Mouse (Mus musculus): ENCODE data around the gene Bloc1s1. TPM values are rescaled to one million over a fixed set of nuclear protein-coding genes. Genes with fewer than 3 reads are reported as not detected.
A peak's percentile ranks its signal among the peaks of the same experiment; 100 is the strongest.

Gene Bloc1s1
- polyA plus RNA-seq, 1 experiment: 125 TPM

DNA sequence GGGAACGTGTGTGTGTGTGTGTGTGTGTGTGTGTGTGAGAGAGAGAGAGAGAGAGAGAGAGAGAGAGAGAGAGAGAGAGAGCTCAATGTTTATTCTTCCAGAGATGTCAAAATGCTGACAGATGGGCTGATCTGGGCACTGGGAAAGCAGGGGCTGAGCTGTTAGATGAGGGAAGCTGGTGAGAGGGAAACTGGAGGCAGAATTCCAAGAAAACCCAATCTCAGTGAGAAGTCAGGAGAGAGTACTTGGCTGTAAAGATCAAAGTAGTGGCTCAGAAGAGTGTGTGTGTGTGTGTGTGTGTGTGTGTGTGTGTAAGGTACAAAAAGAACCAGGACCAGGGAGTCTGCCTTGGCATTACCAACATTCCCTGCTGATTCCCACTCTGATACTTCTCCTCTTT is 26.3 kb downstream of the Bloc1s1 start:
- Histone ChIP-seq H3K4me3 (ENCODE audit: insufficient read depth, low read length) (no peak overlapping the region), H3K27ac (ENCODE audit: insufficient read depth, low read depth, low read length) (no peak overlapping the region), H3K4me1 (ENCODE audit: control insufficient read depth, insufficient read depth, low read length) (peaks cover 26% of the 10 kb centered on the region)
- TF ChIP-seq CTCF (IDR thresholded peaks at IDR 0.05; ENCODE audit: low read depth, low read length) (no peak), POLR2A (IDR thresholded peaks at IDR 0.05; ENCODE audit: borderline replicate concordance, low read depth, low read length) (no peak)

DNA sequence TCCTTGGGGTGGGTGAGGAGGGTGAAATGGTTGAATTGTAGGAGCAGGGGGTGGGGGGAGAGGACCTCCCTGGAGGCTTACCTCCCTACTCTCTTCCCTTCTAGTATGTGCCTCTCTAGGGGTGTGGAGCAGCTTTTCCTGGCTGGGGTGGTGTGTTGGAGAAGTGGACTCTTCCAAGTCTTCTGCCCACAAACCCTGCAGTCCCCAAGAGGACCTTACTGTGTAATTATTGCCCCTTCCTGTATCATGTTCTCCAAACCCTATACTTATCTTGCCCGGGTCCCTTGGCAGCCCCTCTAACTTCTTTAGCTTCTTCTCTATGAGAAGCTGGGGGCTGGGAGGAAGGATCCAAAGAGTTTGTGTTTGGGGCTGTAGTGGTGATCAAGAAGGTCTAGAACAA is 27.0 kb downstream of the Bloc1s1 start:
- Histone ChIP-seq H3K4me1 (ENCODE audit: control insufficient read depth, insufficient read depth, low read length) (peaks cover 25% of the 10 kb centered on the region), H3K4me3 (ENCODE audit: insufficient read depth, low read length) (no peak overlapping the region), H3K27ac (ENCODE audit: insufficient read depth, low read depth, low read length) (no peak overlapping the region)

DNA sequence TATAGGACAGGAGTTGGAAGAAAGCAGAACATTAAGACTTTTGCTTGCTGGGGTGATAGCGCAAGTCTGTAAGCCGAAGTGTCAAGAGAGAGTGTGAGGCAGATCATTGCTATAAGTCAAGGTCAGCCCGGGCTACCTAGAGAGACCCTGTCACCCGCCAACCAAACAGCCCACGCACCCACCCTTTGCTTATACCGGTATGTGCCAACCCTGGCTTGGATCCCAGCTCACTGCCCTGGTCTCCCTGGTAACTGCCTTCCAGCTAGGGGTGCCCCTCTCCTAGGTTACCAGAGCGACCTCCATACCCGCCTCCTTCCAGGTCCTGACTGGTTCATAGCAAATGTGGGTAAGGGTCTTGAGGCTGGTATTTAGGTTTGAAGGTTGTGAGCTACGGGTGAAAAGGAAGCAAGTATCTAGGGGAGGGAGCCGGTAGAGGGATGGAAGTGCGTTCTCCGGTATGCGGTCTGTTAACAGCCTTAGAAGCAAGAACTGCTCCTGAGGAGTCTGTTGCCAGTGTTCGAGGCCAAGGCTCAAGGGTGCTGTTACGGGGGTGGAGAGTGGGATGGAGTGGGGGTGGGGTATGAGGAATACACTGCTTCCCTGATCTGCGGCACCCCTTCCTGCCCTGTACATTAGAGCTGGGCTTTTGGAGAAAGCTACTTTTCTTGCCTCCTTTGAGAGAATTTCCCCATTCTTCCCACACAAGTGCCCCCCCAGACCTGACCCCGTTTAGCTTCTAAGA is 27.7 kb downstream of the Bloc1s1 start:
- no peak overlapping the region for H3K4me3 ChIP-seq (ENCODE audit: insufficient read depth, low read length)
- H3K4me1 ChIP-seq (ENCODE audit: control insufficient read depth, insufficient read depth, low read length): peaks cover 20% of the 10 kb centered on the region
- H3K27ac ChIP-seq (ENCODE audit: insufficient read depth, low read depth, low read length): no peak overlapping the region
- TF ChIP-seq CTCF (IDR thresholded peaks at IDR 0.05; ENCODE audit: low read depth, low read length): no peak

More for the DNA sequence above, 27.0 kb downstream of the Bloc1s1 start:
- TF ChIP-seq POLR2A (IDR thresholded peaks at IDR 0.05; ENCODE audit: borderline replicate concordance, low read depth, low read length) (no peak), CTCF (IDR thresholded peaks at IDR 0.05; ENCODE audit: low read depth, low read length) (no peak)

DNA sequence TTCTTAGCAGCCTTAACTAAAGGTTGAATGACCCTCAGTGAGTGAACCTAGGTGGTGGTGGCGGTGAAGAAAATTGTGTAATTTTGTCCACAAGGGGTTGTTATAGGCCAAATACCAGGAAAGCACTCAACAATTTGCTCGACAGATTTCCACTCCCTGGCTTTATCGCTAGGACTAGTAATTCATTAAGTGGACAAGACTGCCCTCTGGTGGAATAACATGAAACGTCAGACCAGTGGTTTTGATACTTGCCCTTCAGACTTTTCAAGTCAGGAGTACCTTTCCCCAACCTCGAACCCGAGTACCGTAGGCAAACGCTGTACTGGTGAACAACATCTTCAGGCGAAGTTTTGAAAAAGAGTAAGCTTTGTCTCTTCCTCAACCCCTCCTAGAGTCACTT is 28.4 kb downstream of the Bloc1s1 start:
- H3K4me1 ChIP-seq (ENCODE audit: control insufficient read depth, insufficient read depth, low read length): peaks cover 16% of the 10 kb centered on the region
- no peak for TF ChIP-seq POLR2A (IDR thresholded peaks at IDR 0.05; ENCODE audit: borderline replicate concordance, low read depth, low read length)
- TF ChIP-seq CTCF (IDR thresholded peaks at IDR 0.05; ENCODE audit: low read depth, low read length): no peak
- H3K4me3 ChIP-seq (ENCODE audit: insufficient read depth, low read length): no peak overlapping the region

DNA sequence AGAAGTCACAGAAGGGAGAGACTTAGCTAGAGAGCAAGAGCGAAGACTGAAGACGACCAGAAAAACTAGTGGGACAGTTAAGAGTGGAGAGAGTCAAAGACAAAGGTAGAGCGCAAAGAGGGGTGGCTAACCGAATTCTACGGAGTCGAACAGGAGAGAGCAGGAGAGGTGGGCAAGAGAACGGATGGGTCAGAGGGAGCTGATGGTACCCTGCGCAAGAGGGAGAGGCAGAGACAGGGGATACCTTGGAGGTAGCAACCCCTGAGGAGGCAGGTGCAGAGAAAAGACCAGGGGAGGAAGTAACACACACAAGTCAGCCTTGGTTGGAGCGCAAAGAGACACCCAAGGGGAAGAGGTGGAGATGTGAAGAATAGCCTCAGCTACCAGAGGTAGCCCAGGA is 31.6 kb downstream of the Bloc1s1 start:
- Histone ChIP-seq H3K4me3 (ENCODE audit: insufficient read depth, low read length) (peak overlapping the region; percentile 45), H3K4me1 (ENCODE audit: control insufficient read depth, insufficient read depth, low read length) (peaks cover 9% of the 10 kb centered on the region), H3K27ac (ENCODE audit: insufficient read depth, low read depth, low read length) (no peak overlapping the region)
- TF ChIP-seq CTCF (IDR thresholded peaks at IDR 0.05; ENCODE audit: low read depth, low read length) (no peak), POLR2A (IDR thresholded peaks at IDR 0.05; ENCODE audit: borderline replicate concordance, low read depth, low read length) (no peak)

More for the DNA sequence above, 28.4 kb downstream of the Bloc1s1 start:
- no peak overlapping the region for H3K27ac ChIP-seq (ENCODE audit: insufficient read depth, low read depth, low read length)

DNA sequence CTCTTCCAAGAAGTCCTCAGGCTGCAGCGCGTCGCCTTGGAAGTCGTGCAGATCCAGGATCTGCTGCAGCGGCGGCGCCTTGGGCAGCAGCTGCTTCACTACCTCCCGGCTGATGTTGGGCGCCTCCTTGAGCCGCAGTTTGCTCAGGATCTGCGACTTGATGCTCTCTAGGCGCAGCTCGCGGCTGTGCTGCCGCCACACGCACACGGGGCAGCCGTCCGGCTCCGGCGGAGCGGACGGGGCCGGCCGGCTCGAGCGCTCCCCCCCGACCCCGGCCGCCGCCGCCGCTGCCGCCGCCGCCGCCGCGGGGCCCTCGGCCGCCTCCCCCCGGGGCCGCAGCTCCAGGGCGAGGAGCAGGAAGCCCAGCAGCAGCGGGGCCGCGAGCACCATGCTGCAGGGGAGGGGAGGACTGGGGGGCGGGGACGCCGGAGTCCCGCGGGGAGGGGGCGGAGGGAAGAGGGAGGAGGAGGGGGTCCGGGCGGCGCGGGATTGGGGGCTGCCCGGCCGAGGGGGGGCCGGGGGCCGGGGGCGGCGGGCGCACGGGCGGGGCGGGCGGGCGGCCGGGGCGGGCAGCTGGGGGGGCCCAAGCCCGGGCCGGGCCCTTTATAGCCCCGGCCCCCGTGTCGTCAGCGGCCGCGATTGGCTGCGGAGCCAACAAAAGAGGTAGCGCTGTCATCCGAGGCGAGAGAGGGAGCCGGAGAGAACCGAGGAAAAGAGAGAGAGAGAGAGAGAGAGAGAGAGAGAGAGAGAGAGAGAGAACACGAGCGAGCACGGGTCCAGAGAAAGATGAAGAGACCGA is 32.3 kb downstream of the Bloc1s1 start, which contains the start of gene Gdf11:
Gdf11 (minus strand) TSS at position 423 of the 799 bp plus-strand sequence.
- Histone ChIP-seq H3K27ac (ENCODE audit: insufficient read depth, low read depth, low read length) (no peak within 1 kb of the TSS), H3K4me1 (ENCODE audit: control insufficient read depth, insufficient read depth, low read length) (peaks cover 9% of the 10 kb centered on the region)
- TF ChIP-seq CTCF (IDR thresholded peaks at IDR 0.05; ENCODE audit: low read depth, low read length) (no peak), POLR2A (IDR thresholded peaks at IDR 0.05; ENCODE audit: borderline replicate concordance, low read depth, low read length) (no peak)

DNA sequence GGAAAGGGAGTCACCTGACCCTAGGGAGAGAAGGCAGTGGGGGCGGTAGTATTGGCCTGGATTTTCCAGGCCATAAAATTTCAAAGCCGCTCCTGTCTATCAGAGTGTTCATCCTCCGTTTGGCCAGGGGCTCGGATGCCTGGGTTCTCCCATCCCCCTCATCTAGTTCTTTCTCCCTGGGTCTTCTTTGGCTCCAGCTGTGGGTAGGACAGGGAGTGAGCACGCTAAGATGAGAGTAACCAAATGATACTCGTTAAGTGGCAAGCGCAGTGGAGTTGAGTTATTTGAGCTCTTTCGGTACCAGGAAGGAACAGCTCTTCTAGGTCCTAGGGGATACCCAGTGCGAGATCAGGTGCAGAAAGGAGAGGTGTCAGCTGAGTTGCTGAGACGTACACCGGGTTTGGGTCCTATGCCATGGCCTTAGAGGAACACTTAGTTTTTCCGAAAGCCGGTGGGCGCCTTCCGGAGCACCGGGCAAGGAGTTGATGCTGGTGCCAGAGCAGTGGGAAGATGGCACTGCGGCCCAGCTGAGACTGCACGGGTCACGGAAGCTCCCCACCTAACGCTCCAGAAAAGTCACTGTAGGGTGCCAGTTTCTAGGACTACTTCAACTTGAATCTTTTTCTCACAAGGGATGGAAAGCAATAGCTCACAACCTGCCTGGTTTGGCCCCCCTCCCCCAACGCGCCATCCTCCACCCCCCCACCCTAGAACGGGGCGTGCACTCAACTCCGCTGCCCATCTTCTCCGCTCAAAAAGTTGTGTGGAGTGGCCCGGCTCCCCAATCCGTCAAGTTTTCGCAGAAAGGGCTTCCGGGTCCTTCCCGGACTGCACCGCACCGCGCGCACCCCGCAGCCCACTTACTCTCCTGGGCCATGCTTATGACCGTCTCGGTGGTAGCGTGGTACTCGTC is 33.2 kb downstream of the Bloc1s1 start:
- TF ChIP-seq CTCF (IDR thresholded peaks at IDR 0.05; ENCODE audit: low read depth, low read length): no peak
- TF ChIP-seq POLR2A (IDR thresholded peaks at IDR 0.05; ENCODE audit: borderline replicate concordance, low read depth, low read length): no peak
- Histone ChIP-seq H3K4me1 (ENCODE audit: control insufficient read depth, insufficient read depth, low read length) (peaks cover 6% of the 10 kb centered on the region), H3K27ac (ENCODE audit: insufficient read depth, low read depth, low read length) (no peak overlapping the region), H3K4me3 (ENCODE audit: insufficient read depth, low read length) (peak overlapping the region; percentile 65)

More for the DNA sequence above, 32.3 kb downstream of the Bloc1s1 start, which contains the start of gene Gdf11:
- H3K4me3 ChIP-seq (ENCODE audit: insufficient read depth, low read length): peak within 1 kb of the TSS; percentile 65

DNA sequence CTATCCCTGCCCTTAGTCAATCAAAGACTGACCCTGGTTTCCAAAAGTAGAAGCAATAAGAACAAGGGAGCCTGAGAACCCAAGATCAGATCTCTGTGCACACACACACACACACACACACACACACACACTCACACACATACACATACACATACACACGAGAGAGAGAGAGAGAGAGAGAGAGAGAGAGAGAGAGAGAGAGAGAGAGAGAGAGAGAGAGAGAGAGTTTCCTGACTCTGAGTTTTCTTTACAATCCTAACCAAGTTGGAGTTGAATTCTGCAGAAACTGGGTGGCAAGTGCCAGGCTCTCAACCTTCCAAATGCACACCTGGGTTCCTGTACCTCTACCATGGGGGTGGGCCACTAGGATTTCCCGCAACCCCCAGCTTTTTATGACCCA is 34.0 kb downstream of the Bloc1s1 start:
- H3K27ac ChIP-seq (ENCODE audit: insufficient read depth, low read depth, low read length): no peak overlapping the region
- no peak overlapping the region for H3K4me3 ChIP-seq (ENCODE audit: insufficient read depth, low read length)
- peaks cover 6% of the 10 kb centered on the region for H3K4me1 ChIP-seq (ENCODE audit: control insufficient read depth, insufficient read depth, low read length)
- no peak for TF ChIP-seq CTCF (IDR thresholded peaks at IDR 0.05; ENCODE audit: low read depth, low read length)
- no peak for TF ChIP-seq POLR2A (IDR thresholded peaks at IDR 0.05; ENCODE audit: borderline replicate concordance, low read depth, low read length)
